Mouse (Mus musculus) MEL (cell line): ENCODE data around the gene Safb. TPM values are rescaled to one million over a fixed set of nuclear protein-coding genes. Genes with fewer than 3 reads are reported as not detected.

ENCODE experiments used
- DNase-seq: peaks from one replicate; pipeline ENCODE4 v3.0.0; 2011; ENCODE audit warnings: low read depth, low spot score
- H3K27ac ChIP-seq: 2 replicates; pipeline ENCODE4 v1.5.1; 2012; ENCODE audit warnings: low read depth, mild to moderate bottlenecking, control low read depth, low read length, moderate library complexity; ENCODE audit not compliant: control insufficient read depth
- H3K27me3 ChIP-seq, 2 experiments: fragments of 150-350 bp in 1 of 2; sonication (generic) in 1 of 2; 2 replicates each; pipeline ENCODE4 v1.6.1; 2012; ENCODE audit warnings: low read length in 2 of 2, mild to moderate bottlenecking in 2 of 2, improper control_type of control experiment in 1 of 2, moderate library complexity in 1 of 2; ENCODE audit not compliant: insufficient read depth in 2 of 2, control insufficient read depth in 1 of 2
- H3K36me3 ChIP-seq, 2 experiments: 2 replicates each; pipeline ENCODE4 v1.6.1; 2012 to 2014; ENCODE audit warnings: low read length in 2 of 2, improper control_type of control experiment in 1 of 2, inconsistent platforms in 1 of 2, mild to moderate bottlenecking in 1 of 2; ENCODE audit not compliant: insufficient read depth in 2 of 2, control insufficient read depth in 1 of 2
- H3K4me1 ChIP-seq, 2 experiments: fragments of 150-350 bp in 1 of 2; sonication (generic) in 1 of 2; 2 replicates each; pipeline ENCODE4 v1.6.1; 2012; ENCODE audit warnings: low read length in 2 of 2, improper control_type of control experiment in 1 of 2, mild to moderate bottlenecking in 1 of 2; ENCODE audit not compliant: insufficient read depth in 2 of 2, control insufficient read depth in 1 of 2
- H3K4me3 ChIP-seq, 2 experiments: fragments of 150-350 bp in 1 of 2; sonication (generic) in 1 of 2; 2 replicates each; pipeline ENCODE4 v1.5.1; 2012; ENCODE audit warnings: low read depth in 2 of 2, low read length in 2 of 2, mild to moderate bottlenecking in 2 of 2, moderate library complexity in 2 of 2, control low read depth in 1 of 2, improper control_type of control experiment in 1 of 2; ENCODE audit not compliant: control insufficient read depth in 1 of 2, insufficient read depth in 1 of 2
- H3K79me2 ChIP-seq: 2 replicates; pipeline ENCODE4 v1.6.1; 2012; ENCODE audit warnings: mild to moderate bottlenecking, low read length, moderate library complexity; ENCODE audit not compliant: control insufficient read depth, poor library complexity, insufficient read depth
- H3K9ac ChIP-seq: 2 replicates; pipeline ENCODE4 v1.6.1; 2012; ENCODE audit warnings: low read depth, mild to moderate bottlenecking, control low read depth, low read length, moderate library complexity; ENCODE audit not compliant: control insufficient read depth, poor library complexity, severe bottlenecking
- H3K9me3 ChIP-seq: fragments of 150-350 bp; sonication (generic); replicated peaks from 2 replicates; pipeline ENCODE4 v1.6.1; 2012; ENCODE audit warnings: mild to moderate bottlenecking, low read length, improper control_type of control experiment, moderate library complexity; ENCODE audit not compliant: insufficient read depth
- BHLHE40 ChIP-seq: IDR thresholded peaks from 2 replicates; pipeline ENCODE4 v1.6.1; 2012; ENCODE audit warnings: low read depth, mild to moderate bottlenecking, inconsistent platforms, low read length, improper control_type of control experiment, borderline replicate concordance
- CHD1 ChIP-seq: IDR thresholded peaks from 2 replicates; pipeline ENCODE4 v1.6.1; 2012; ENCODE audit warnings: low read depth, mild to moderate bottlenecking, inconsistent platforms, low read length, improper control_type of control experiment
- CHD2 ChIP-seq: IDR thresholded peaks from 2 replicates; pipeline ENCODE4 v1.6.1; 2011; ENCODE audit warnings: low read length, improper control_type of control experiment
- CTCF ChIP-seq, 3 experiments: IDR thresholded peaks in 2 of 3; conservative IDR thresholded peaks in 1 of 3; 2 replicates each; pipeline ENCODE4 v1.5.1; 2011 to 2012; ENCODE audit warnings: low read length in 3 of 3, low read depth in 2 of 3, mild to moderate bottlenecking in 2 of 3, improper control_type of control experiment in 1 of 3, inconsistent platforms in 1 of 3, mixed read lengths in 1 of 3, moderate library complexity in 1 of 3; ENCODE audit not compliant: control insufficient read depth in 1 of 3, insufficient read depth in 1 of 3, poor library complexity in 1 of 3, severe bottlenecking in 1 of 3
- ELF1 ChIP-seq: IDR thresholded peaks from 2 replicates; pipeline ENCODE4 v1.6.1; 2014; ENCODE audit warnings: low read depth, mild to moderate bottlenecking, inconsistent platforms, low read length, improper control_type of control experiment, moderate library complexity
- EP300 ChIP-seq, 2 experiments: IDR thresholded peaks; 2 replicates each; pipeline ENCODE4 v1.6.1; 2011; ENCODE audit warnings: improper control_type of control experiment in 2 of 2, low read length in 2 of 2, low read depth in 1 of 2, mild to moderate bottlenecking in 1 of 2
- ETS1 ChIP-seq: IDR thresholded peaks from 2 replicates; pipeline ENCODE4 v1.6.1; 2012; ENCODE audit warnings: low read depth, mild to moderate bottlenecking, inconsistent platforms, low read length, improper control_type of control experiment, moderate library complexity
- GABPA ChIP-seq: IDR thresholded peaks from 2 replicates; pipeline ENCODE4 v1.6.1; 2012; ENCODE audit warnings: low read depth, mild to moderate bottlenecking, inconsistent platforms, low read length, improper control_type of control experiment, moderate library complexity
- GATA1 ChIP-seq: IDR thresholded peaks from 2 replicates; pipeline ENCODE4 v1.6.1; 2011; ENCODE audit warnings: low read depth, low read length, improper control_type of control experiment
- HCFC1 ChIP-seq: IDR thresholded peaks from 2 replicates; pipeline ENCODE4 v1.6.1; 2012; ENCODE audit warnings: low read depth, mild to moderate bottlenecking, inconsistent platforms, low read length, improper control_type of control experiment, moderate library complexity
- JUND ChIP-seq: IDR thresholded peaks from 2 replicates; pipeline ENCODE4 v1.6.1; 2011; ENCODE audit warnings: low read depth, mild to moderate bottlenecking, improper control_type of control experiment, low read length
- KAT2A ChIP-seq: conservative IDR thresholded peaks from 2 replicates; pipeline ENCODE4 v1.6.1; 2012; ENCODE audit warnings: low read depth, low read length, improper control_type of control experiment, inconsistent platforms
- MAZ ChIP-seq: IDR thresholded peaks from 2 replicates; pipeline ENCODE4 v1.6.1; 2012; ENCODE audit warnings: low read depth, mild to moderate bottlenecking, inconsistent platforms, low read length, improper control_type of control experiment
- MXI1 ChIP-seq: IDR thresholded peaks from 2 replicates; pipeline ENCODE4 v1.6.1; 2011; ENCODE audit warnings: mild to moderate bottlenecking, low read depth, low read length, improper control_type of control experiment
- MYB ChIP-seq: IDR thresholded peaks from 2 replicates; pipeline ENCODE4 v1.6.1; 2011; ENCODE audit warnings: mild to moderate bottlenecking, low read depth, low read length, improper control_type of control experiment
- MYC ChIP-seq: IDR thresholded peaks from 2 replicates; pipeline ENCODE4 v1.6.1; 2011; ENCODE audit warnings: low read depth, mild to moderate bottlenecking, low read length, improper control_type of control experiment, moderate library complexity
- NELFE ChIP-seq: IDR thresholded peaks from 2 replicates; pipeline ENCODE4 v1.6.1; 2011; ENCODE audit warnings: low read depth, low read length, improper control_type of control experiment
- NRF1 ChIP-seq: IDR thresholded peaks from 2 replicates; pipeline ENCODE4 v1.6.1; 2014; ENCODE audit warnings: low read depth, mild to moderate bottlenecking, inconsistent platforms, low read length, improper control_type of control experiment, moderate library complexity; ENCODE audit not compliant: poor library complexity, insufficient read depth, severe bottlenecking
- POLR2AphosphoS2 ChIP-seq: IDR thresholded peaks from 2 replicates; pipeline ENCODE4 v1.6.1; 2011; ENCODE audit warnings: low read length, improper control_type of control experiment
- POLR2AphosphoS5 ChIP-seq: IDR thresholded peaks from 2 replicates; pipeline ENCODE4 v1.6.1; 2012; ENCODE audit warnings: low read depth, borderline replicate concordance, mild to moderate bottlenecking, inconsistent platforms, low read length, moderate library complexity, mixed read lengths
- RAD21 ChIP-seq: IDR thresholded peaks from 2 replicates; pipeline ENCODE4 v1.6.1; 2011; ENCODE audit warnings: mild to moderate bottlenecking, low read depth, low read length, improper control_type of control experiment
- RCOR1 ChIP-seq: IDR thresholded peaks from 2 replicates; pipeline ENCODE4 v1.6.1; 2012; ENCODE audit warnings: low read depth, mild to moderate bottlenecking, inconsistent platforms, low read length, improper control_type of control experiment
- SIN3A ChIP-seq: IDR thresholded peaks from 2 replicates; pipeline ENCODE4 v1.6.1; 2012; ENCODE audit warnings: low read length, improper control_type of control experiment, inconsistent platforms
- SMC3 ChIP-seq: IDR thresholded peaks from 2 replicates; pipeline ENCODE4 v1.6.1; 2011; ENCODE audit warnings: low read depth, low read length, improper control_type of control experiment
- TAL1 ChIP-seq: IDR thresholded peaks from 2 replicates; pipeline ENCODE4 v1.6.1; 2012; ENCODE audit warnings: mild to moderate bottlenecking, inconsistent platforms, low read length, moderate library complexity, mixed read lengths
- TBP ChIP-seq: IDR thresholded peaks from 2 replicates; pipeline ENCODE4 v1.8.0; 2011; ENCODE audit warnings: low read depth, low read length, improper control_type of control experiment
- TCF12 ChIP-seq: IDR thresholded peaks from 2 replicates; pipeline ENCODE4 v1.6.1; 2014; ENCODE audit warnings: low read depth, mild to moderate bottlenecking, inconsistent platforms, low read length, improper control_type of control experiment, moderate library complexity
- UBTF ChIP-seq: IDR thresholded peaks from 2 replicates; pipeline ENCODE4 v1.6.1; 2012; ENCODE audit warnings: low read depth, mild to moderate bottlenecking, inconsistent platforms, low read length, improper control_type of control experiment, moderate library complexity, borderline replicate concordance; ENCODE audit not compliant: insufficient read depth
- USF1 ChIP-seq: IDR thresholded peaks from 2 replicates; pipeline ENCODE4 v1.6.1; 2014; ENCODE audit warnings: low read depth, mild to moderate bottlenecking, inconsistent platforms, low read length, improper control_type of control experiment, moderate library complexity
- USF2 ChIP-seq, 2 experiments: IDR thresholded peaks; 2 replicates each; pipeline ENCODE4 v1.6.1; 2011 to 2012; ENCODE audit warnings: improper control_type of control experiment in 2 of 2, low read length in 2 of 2, borderline replicate concordance in 1 of 2, inconsistent platforms in 1 of 2, low read depth in 1 of 2, mild to moderate bottlenecking in 1 of 2; ENCODE audit not compliant: insufficient read depth in 1 of 2
- ZC3H11A ChIP-seq: IDR thresholded peaks from 2 replicates; pipeline ENCODE4 v1.6.1; 2012; ENCODE audit warnings: low read depth, mild to moderate bottlenecking, inconsistent platforms, low read length, improper control_type of control experiment
- ZKSCAN1 ChIP-seq: IDR thresholded peaks from 2 replicates; pipeline ENCODE4 v1.6.1; 2012; ENCODE audit warnings: low read depth, mild to moderate bottlenecking, inconsistent platforms, low read length, improper control_type of control experiment, moderate library complexity
- ZMIZ1 ChIP-seq: IDR thresholded peaks from 2 replicates; pipeline ENCODE4 v1.6.1; 2012; ENCODE audit warnings: low read depth, mild to moderate bottlenecking, inconsistent platforms, low read length, improper control_type of control experiment, moderate library complexity
- polyA plus RNA-seq, 2 experiments: library from polyadenylated mRNA; stranded (reverse) in 1 of 2; unstranded in 1 of 2; fragments of >175 nt in 1 of 2; fragments of >200 nt in 1 of 2; gene quantifications; 2 replicates each; pipeline versions ENCODE4 v1.2.1 to v1.2.4; 2012; ENCODE audit warnings: low replicate concordance in 2 of 2, low read depth in 1 of 2; ENCODE audit not compliant: insufficient read length in 2 of 2, insufficient read depth in 1 of 2, missing spikeins in 1 of 2
- total RNA-seq: library from RNA; depleted of rRNA; stranded (reverse); fragments of 300-350 nt; gene quantifications from 2 replicates; pipeline ENCODE4 v1.2.3, GENCODE M21; 2012

The Safb gene
- total and polyA plus RNA-seq, 3 experiments, result 87.3 to 203 TPM; not detected in 1

DNA sequence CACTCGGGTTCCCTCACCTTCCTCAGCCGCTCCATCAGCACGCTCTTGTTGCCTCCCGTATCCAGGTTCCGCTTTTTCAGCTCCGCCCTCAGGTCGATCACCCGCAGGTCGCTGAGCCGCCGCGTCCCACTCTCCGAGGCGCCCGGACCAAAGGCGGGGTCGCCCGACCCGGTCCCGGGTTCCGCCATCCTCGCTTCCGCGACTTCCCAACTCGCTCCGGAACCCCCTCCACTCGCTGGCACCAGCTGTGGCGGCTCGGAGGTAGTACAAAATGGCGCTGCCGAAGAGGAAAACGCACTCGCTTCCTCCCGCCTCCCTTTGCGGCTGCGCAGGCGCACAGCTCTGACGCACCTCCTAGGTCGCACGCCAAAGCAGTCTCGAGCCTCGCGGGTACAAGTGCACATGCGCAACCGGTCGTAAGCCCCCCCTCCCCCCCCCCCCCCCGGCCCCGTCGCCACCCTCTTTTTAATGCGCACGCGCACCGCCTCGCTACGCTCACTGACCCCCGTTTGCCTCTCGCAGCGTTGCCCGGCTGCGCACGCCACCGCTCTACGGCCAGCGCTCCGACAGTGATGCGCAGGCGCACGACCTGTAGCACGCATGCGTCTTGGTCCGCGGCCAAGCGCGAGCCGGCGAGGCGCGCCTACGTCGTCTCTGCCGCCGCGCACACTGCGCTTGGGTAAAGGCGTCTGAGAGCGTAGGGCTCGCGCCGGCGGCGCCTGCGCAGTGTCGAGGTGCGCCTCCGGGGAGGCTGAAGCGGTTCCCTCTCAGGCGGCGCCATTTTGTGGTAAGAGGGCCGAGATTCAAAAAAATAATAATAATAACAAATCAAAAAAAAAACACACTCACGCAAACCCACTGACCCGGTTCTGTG is at the start of gene Safb, which contains the start of gene Safb2 (continued):
- TF ChIP-seq JUND (no peak), USF2 (IDR thresholded peaks at IDR 0.05; ENCODE audit: borderline replicate concordance in 1 of 2, insufficient read depth in 1 of 2, low read depth in 1 of 2, low read length in 2 of 2) (no peak), MYC (peak; percentile 83), SIN3A (peak; percentile 56; the same call in 1 of the 2 replicates), CHD2 (no peak)

DNA sequence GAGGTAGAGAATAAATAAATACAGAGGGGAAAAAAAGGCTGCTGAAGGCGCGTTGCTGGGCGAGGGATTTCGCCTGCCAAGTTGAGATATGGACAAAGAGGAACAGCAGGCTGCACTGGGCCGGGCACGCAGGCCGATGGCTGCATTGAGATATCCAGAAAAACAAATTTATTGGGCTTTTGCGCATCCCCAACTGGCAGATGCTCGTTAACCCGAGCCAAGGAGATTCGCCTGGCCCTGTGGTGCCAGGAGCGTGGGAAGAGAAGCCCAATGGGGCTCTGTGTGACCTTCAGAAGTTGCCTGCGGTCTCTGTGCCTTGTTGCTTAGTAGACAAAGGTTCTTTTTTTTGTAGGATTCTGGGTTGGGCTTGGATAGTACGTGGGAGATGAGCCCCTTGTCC is 48.4 kb upstream of the Safb start:
- peak overlapping the region; percentile 13 to 16; a peak in 3 of 4 replicates for H3K4me3 ChIP-seq
- H3K36me3 ChIP-seq, result peaks cover 0 to 13% of the 10 kb centered on the region in 2 experiments; a peak in 2 of 4 replicates
- H3K79me2 ChIP-seq, result no peaks in the 10 kb centered on the region
- H3K27me3 ChIP-seq, result no peaks in the 10 kb centered on the region
- peak overlapping the region; percentile 41 for H3K9ac ChIP-seq
- DNase-seq, result peak; percentile 92
- no peaks in the 10 kb centered on the region for H3K9me3 ChIP-seq
- H3K27ac ChIP-seq, result peak overlapping the region; percentile 46
- H3K4me1 ChIP-seq, result peaks cover 4 to 18% of the 10 kb centered on the region in 2 experiments
- TF ChIP-seq EP300 (IDR thresholded peaks at IDR 0.05; ENCODE audit: low read depth in 1 of 2, low read length in 2 of 2), result peak; percentile 92
- TF ChIP-seq TCF12, result peak; percentile 93
- no peak for TF ChIP-seq ELF1
- no peak for TF ChIP-seq POLR2AphosphoS5
- TF ChIP-seq BHLHE40, result no peak
- TF ChIP-seq MYB, result peak; percentile 65; the same call in 1 of the 2 replicates
- TF ChIP-seq USF1, result no peak
- no peak for TF ChIP-seq CTCF (IDR thresholded peaks at IDR 0.05 in 2 of 3, conservative IDR thresholded peaks at IDR 0.05 in 1 of 3; ENCODE audit: control insufficient read depth in 1 of 3, insufficient read depth in 1 of 3, low read depth in 2 of 3, low read length in 3 of 3, poor library complexity in 1 of 3, severe bottlenecking in 1 of 3)
- no peak for TF ChIP-seq NELFE
- no peak for TF ChIP-seq ZC3H11A
- TF ChIP-seq MYC, result no peak
- TF ChIP-seq USF2 (IDR thresholded peaks at IDR 0.05; ENCODE audit: borderline replicate concordance in 1 of 2, insufficient read depth in 1 of 2, low read depth in 1 of 2, low read length in 2 of 2), result no peak
- TF ChIP-seq NRF1, result peak; percentile 34; the same call in 1 of the 2 replicates
- 0 out of 2 replicates have a peak, but pooled peaks have one; percentile 12 for TF ChIP-seq TBP
- peak; percentile 87 for TF ChIP-seq GATA1
- TF ChIP-seq RCOR1, result peak; percentile 80
- TF ChIP-seq KAT2A, result no peak
- no peak for TF ChIP-seq RAD21
- TF ChIP-seq ZMIZ1, result no peak
- no peak for TF ChIP-seq SMC3
- no peak for TF ChIP-seq HCFC1
- TF ChIP-seq SIN3A, result peak; percentile 58
- TF ChIP-seq ZKSCAN1, result no peak
- TF ChIP-seq UBTF, result no peak
- TF ChIP-seq MXI1, result no peak
- TF ChIP-seq MAZ, result no peak
- TF ChIP-seq CHD2, result no peak
- TF ChIP-seq ETS1, result peak; percentile 52
- TF ChIP-seq POLR2AphosphoS2, result no peak
- TF ChIP-seq GABPA, result no peak
- peak; percentile 92 for TF ChIP-seq TAL1
- no peak for TF ChIP-seq CHD1
